Mouse (Mus musculus): Measurements from ENCODE around the gene Slc3a2. TPM values are rescaled to one million over a fixed set of nuclear protein-coding genes. Genes with fewer than 3 reads are reported as not detected.
"Not testable (repeated sequence)": the region's sequence is repeated elsewhere in the genome, so short reads cannot be mapped to it uniquely, and the experiment has no call there.

The Slc3a2 gene
- polyA plus RNA-seq, 1 experiment from 2014 or later, result 66.4 TPM

- Histone ChIP-seq H3K9ac (ENCODE audit: low read length) (peak within 1 kb of the TSS; percentile 88), H3K36me3 (ENCODE audit: control insufficient read depth, insufficient read depth) (peaks cover 26% of the 10 kb centered on the region), H3K4me1 (ENCODE audit: control insufficient read depth, insufficient read depth, low read length) (peaks cover 10% of the 10 kb centered on the region), H3K4me3 (ENCODE audit: low read length) (peak within 1 kb of the TSS; percentile 62), H3K27me3 (ENCODE audit: control insufficient read depth, insufficient read depth, low read length) (no peaks in the 10 kb centered on the region), H3K9me3 (replicated peaks; ENCODE audit: control insufficient read depth, low read length) (no peaks in the 10 kb centered on the region), H3K27ac (ENCODE audit: low read length) (peak within 1 kb of the TSS; percentile 71), H3K4me2 (ENCODE audit: low read depth, low read length) (peak within 1 kb of the TSS; percentile 96)
- WGBS, result 0% methylated on average over 32 of the region's 32 CpGs
- peak; percentile 90 for ATAC-seq (replicated peaks; ENCODE audit: extremely low read depth, insufficient read depth, low FRiP score)
Measured at GRCm38 (mm10) chr19:8735389-8736159, 12.4 kb upstream of the Slc3a2 start, which contains the start of gene Wdr74. TSS of gene Wdr74 (plus strand) at chr19:8735827.

- H3K4me2 ChIP-seq (ENCODE audit: low read depth, low read length), result no peak overlapping the region
- no peak overlapping the region for H3K27ac ChIP-seq (ENCODE audit: low read length)
- 49% methylated on average over 3 of the region's 3 CpGs for WGBS
- no peaks in the 10 kb centered on the region for H3K27me3 ChIP-seq (ENCODE audit: control insufficient read depth, insufficient read depth, low read length)
- peaks cover 14% of the 10 kb centered on the region for H3K36me3 ChIP-seq (ENCODE audit: control insufficient read depth, insufficient read depth)
- H3K9me3 ChIP-seq (replicated peaks; ENCODE audit: control insufficient read depth, low read length), result no peaks in the 10 kb centered on the region
- peaks cover 8% of the 10 kb centered on the region for H3K4me1 ChIP-seq (ENCODE audit: control insufficient read depth, insufficient read depth, low read length)
- H3K9ac ChIP-seq (ENCODE audit: low read length), result no peak overlapping the region
- no peak for ATAC-seq (replicated peaks; ENCODE audit: extremely low read depth, insufficient read depth, low FRiP score)
- no peak overlapping the region for H3K4me3 ChIP-seq (ENCODE audit: low read length)
Measured at GRCm38 (mm10) chr19:8734334-8734733, 11.2 kb upstream of the Slc3a2 start.

GRCm38 (mm10) chr19:8728335-8729099, 5.3 kb upstream of the Slc3a2 start:
- not testable (repeated sequence) for H3K9me3 ChIP-seq (replicated peaks; ENCODE audit: control insufficient read depth, low read length); H3K4me3 ChIP-seq (ENCODE audit: low read length); H3K4me2 ChIP-seq (ENCODE audit: low read depth, low read length); ATAC-seq (replicated peaks; ENCODE audit: extremely low read depth, insufficient read depth, low FRiP score); H3K27ac ChIP-seq (ENCODE audit: low read length); H3K9ac ChIP-seq (ENCODE audit: low read length); H3K27me3 ChIP-seq (ENCODE audit: control insufficient read depth, insufficient read depth, low read length)
- 37% methylated on average over 3 of the region's 3 CpGs for WGBS
- Histone ChIP-seq H3K36me3 (ENCODE audit: control insufficient read depth, insufficient read depth) (peaks cover 27% of the 10 kb centered on the region), H3K4me1 (ENCODE audit: control insufficient read depth, insufficient read depth, low read length) (peaks cover 17% of the 10 kb centered on the region)

- WGBS, result 25% methylated on average over 5 of the region's 5 CpGs
- peaks cover 17% of the 10 kb centered on the region for H3K4me1 ChIP-seq (ENCODE audit: control insufficient read depth, insufficient read depth, low read length)
- no peak overlapping the region for H3K27ac ChIP-seq (ENCODE audit: low read length)
- no peak overlapping the region for H3K9ac ChIP-seq (ENCODE audit: low read length)
- ATAC-seq (replicated peaks; ENCODE audit: extremely low read depth, insufficient read depth, low FRiP score), result no peak
- no peaks in the 10 kb centered on the region for H3K9me3 ChIP-seq (replicated peaks; ENCODE audit: control insufficient read depth, low read length)
- H3K4me3 ChIP-seq (ENCODE audit: low read length), result no peak overlapping the region
- H3K4me2 ChIP-seq (ENCODE audit: low read depth, low read length), result no peak overlapping the region
- H3K27me3 ChIP-seq (ENCODE audit: control insufficient read depth, insufficient read depth, low read length), result no peaks in the 10 kb centered on the region
- H3K36me3 ChIP-seq (ENCODE audit: control insufficient read depth, insufficient read depth), result peaks cover 27% of the 10 kb centered on the region
Measured at GRCm38 (mm10) chr19:8727495-8728114, 4.4 kb upstream of the Slc3a2 start.

GRCm38 (mm10) chr19:8726609-8727390, 3.6 kb upstream of the Slc3a2 start:
- no peak overlapping the region for H3K9ac ChIP-seq (ENCODE audit: low read length)
- 31% methylated on average over 3 of the region's 3 CpGs for WGBS
- no peak for ATAC-seq (replicated peaks; ENCODE audit: extremely low read depth, insufficient read depth, low FRiP score)
- H3K4me1 ChIP-seq (ENCODE audit: control insufficient read depth, insufficient read depth, low read length), result peaks cover 23% of the 10 kb centered on the region
- no peak overlapping the region for H3K4me3 ChIP-seq (ENCODE audit: low read length)
- H3K27ac ChIP-seq (ENCODE audit: low read length), result no peak overlapping the region
- H3K4me2 ChIP-seq (ENCODE audit: low read depth, low read length), result no peak overlapping the region
- peaks cover 27% of the 10 kb centered on the region for H3K36me3 ChIP-seq (ENCODE audit: control insufficient read depth, insufficient read depth)
- H3K9me3 ChIP-seq (replicated peaks; ENCODE audit: control insufficient read depth, low read length), result no peaks in the 10 kb centered on the region
- no peaks in the 10 kb centered on the region for H3K27me3 ChIP-seq (ENCODE audit: control insufficient read depth, insufficient read depth, low read length)

GRCm38 (mm10) chr19:8725081-8725613, 2.0 kb upstream of the Slc3a2 start:
- ATAC-seq (replicated peaks; ENCODE audit: extremely low read depth, insufficient read depth, low FRiP score), result no peak
- H3K4me2 ChIP-seq (ENCODE audit: low read depth, low read length), result peak overlapping the region; percentile 80
- 55% methylated on average over 4 of the region's 4 CpGs for WGBS
- H3K9ac ChIP-seq (ENCODE audit: low read length), result peak overlapping the region; percentile 87
- no peaks in the 10 kb centered on the region for H3K9me3 ChIP-seq (replicated peaks; ENCODE audit: control insufficient read depth, low read length)
- peaks cover 27% of the 10 kb centered on the region for H3K36me3 ChIP-seq (ENCODE audit: control insufficient read depth, insufficient read depth)
- H3K4me3 ChIP-seq (ENCODE audit: low read length), result peak overlapping the region; percentile 76
- H3K4me1 ChIP-seq (ENCODE audit: control insufficient read depth, insufficient read depth, low read length), result peaks cover 23% of the 10 kb centered on the region
- no peaks in the 10 kb centered on the region for H3K27me3 ChIP-seq (ENCODE audit: control insufficient read depth, insufficient read depth, low read length)
- H3K27ac ChIP-seq (ENCODE audit: low read length), result no peak overlapping the region

GRCm38 (mm10) chr19:8724392-8724791, 1.2 kb upstream of the Slc3a2 start:
- WGBS, result 0% methylated on average over 2 of the region's 2 CpGs
- Histone ChIP-seq H3K27me3 (ENCODE audit: control insufficient read depth, insufficient read depth, low read length) (no peaks in the 10 kb centered on the region), H3K9ac (ENCODE audit: low read length) (peak overlapping the region; percentile 87), H3K4me2 (ENCODE audit: low read depth, low read length) (peak overlapping the region; percentile 80), H3K4me3 (ENCODE audit: low read length) (peak overlapping the region; percentile 76), H3K4me1 (ENCODE audit: control insufficient read depth, insufficient read depth, low read length) (peaks cover 23% of the 10 kb centered on the region), H3K36me3 (ENCODE audit: control insufficient read depth, insufficient read depth) (peaks cover 27% of the 10 kb centered on the region), H3K9me3 (replicated peaks; ENCODE audit: control insufficient read depth, low read length) (no peaks in the 10 kb centered on the region), H3K27ac (ENCODE audit: low read length) (peak overlapping the region; percentile 90; the same call in 1 of the 2 replicates)
- no peak for ATAC-seq (replicated peaks; ENCODE audit: extremely low read depth, insufficient read depth, low FRiP score)

GRCm38 (mm10) chr19:8723574-8724346, 591 bp upstream of the Slc3a2 start:
- no peak for ATAC-seq (replicated peaks; ENCODE audit: extremely low read depth, insufficient read depth, low FRiP score)
- Histone ChIP-seq H3K4me2 (ENCODE audit: low read depth, low read length) (peak overlapping the region; percentile 80), H3K9ac (ENCODE audit: low read length) (peak overlapping the region; percentile 87), H3K9me3 (replicated peaks; ENCODE audit: control insufficient read depth, low read length) (no peaks in the 10 kb centered on the region), H3K27ac (ENCODE audit: low read length) (peak overlapping the region; percentile 90), H3K36me3 (ENCODE audit: control insufficient read depth, insufficient read depth) (peaks cover 27% of the 10 kb centered on the region), H3K4me1 (ENCODE audit: control insufficient read depth, insufficient read depth, low read length) (peaks cover 23% of the 10 kb centered on the region), H3K4me3 (ENCODE audit: low read length) (peak overlapping the region; percentile 76), H3K27me3 (ENCODE audit: control insufficient read depth, insufficient read depth, low read length) (no peaks in the 10 kb centered on the region)
- WGBS, result 0% methylated on average over 20 of the region's 20 CpGs
